In genomic region chr1:180390321-180390731, GRCm38 (mm10) we compare ENCODE assay signal across 7 mouse cellular contexts.
DNase-seq lines count a peak whose midpoint lies in the region; ATAC-seq and TF ChIP-seq lines count a peak whose summit lies in the region.

No protein-coding gene starts in this region.

- TF ChIP-seq POLR2A in cortical plate, adult 2 months (IDR thresholded peaks at IDR 0.05; ENCODE audit: extremely low read depth, insufficient read depth, low read length): no peak
- no peak for TF ChIP-seq POLR2A in thymus, adult 2 months (IDR thresholded peaks at IDR 0.05; ENCODE audit: control insufficient read depth, extremely low read depth, insufficient read depth, low read length, poor library complexity)

- peak; percentile 37 to 41 for DNase-seq in spleen, adult 18-20 months
- DNase-seq in spleen, postnatal 4 days (ENCODE audit: low spot score in 2 of 2): no peak
- no peak for DNase-seq in lung, embryonic 14.5 days
- DNase-seq in thymus, adult 2 months: peak; percentile 75
- DNase-seq in yolk sac, embryonic 10.5 days (ENCODE audit: low spot score): no peak
- DNase-seq in urinary bladder, postnatal 25 days (ENCODE audit: low spot score): no peak

- H3K4me2 ChIP-seq in lung, embryonic 14.5 days: no peak overlapping the region

- H3K4me3 ChIP-seq in cortical plate, adult 2 months (ENCODE audit: insufficient read depth, low read length): no peak overlapping the region
- no peak overlapping the region for H3K4me3 ChIP-seq in lung, embryonic 14.5 days (ENCODE audit: low read depth, low read length)
- no peak overlapping the region for H3K4me3 ChIP-seq in thymus, adult 2 months (ENCODE audit: control insufficient read depth, insufficient read depth, low read length)

- no peak for TF ChIP-seq CTCF in cortical plate, adult 2 months (IDR thresholded peaks at IDR 0.05; ENCODE audit: extremely low read depth, insufficient read depth, low read length)
- no peak for TF ChIP-seq CTCF in lung, embryonic 14.5 days (IDR thresholded peaks at IDR 0.05; ENCODE audit: low read depth)
- TF ChIP-seq CTCF in thymus, adult 2 months (IDR thresholded peaks at IDR 0.05; ENCODE audit: borderline replicate concordance, control insufficient read depth, extremely low read depth, insufficient read depth, low read length, poor library complexity): no peak

- ATAC-seq in lung, embryonic 14.5 days (ENCODE audit: insufficient read depth): no peak

- 67% methylated on average over 3 of the region's 3 CpGs for WGBS in lung, embryonic 14.5 days
- 1% methylated on average over 3 of the region's 3 CpGs for WGBS in thymus, adult 2 months

- peak overlapping the region; percentile 6 for H3K27ac ChIP-seq in cortical plate, adult 2 months (ENCODE audit: insufficient read depth, low read length)
- H3K27ac ChIP-seq in lung, embryonic 14.5 days (ENCODE audit: low read depth): peak overlapping the region; percentile 67; the same call in 1 of the 2 replicates
- H3K27ac ChIP-seq in thymus, adult 2 months (ENCODE audit: control insufficient read depth, insufficient read depth, low read length): peak overlapping the region; percentile 70

- no peaks in the 10 kb centered on the region for H3K36me3 ChIP-seq in lung, embryonic 14.5 days (ENCODE audit: insufficient read depth)
- H3K36me3 ChIP-seq in thymus, adult 2 months (ENCODE audit: control insufficient read depth, insufficient read depth, low read length): peaks cover 8% of the 10 kb centered on the region

- H3K9me3 ChIP-seq in lung, embryonic 14.5 days (ENCODE audit: low read depth, low read length): no peaks in the 10 kb centered on the region

- no peak overlapping the region for H3K9ac ChIP-seq in lung, embryonic 14.5 days

- H3K27me3 ChIP-seq in lung, embryonic 14.5 days (ENCODE audit: insufficient read depth, low read length): no peaks in the 10 kb centered on the region
- no peaks in the 10 kb centered on the region for H3K27me3 ChIP-seq in thymus, adult 2 months (ENCODE audit: control insufficient read depth, insufficient read depth, low read length)

- H3K4me1 ChIP-seq in cortical plate, adult 2 months (ENCODE audit: control insufficient read depth, insufficient read depth, low read length): 0 out of 2 replicates have a peak, but pooled peaks cover 3% of the 10 kb centered on the region
- peaks cover 20% of the 10 kb centered on the region for H3K4me1 ChIP-seq in lung, embryonic 14.5 days (ENCODE audit: insufficient read depth)
- H3K4me1 ChIP-seq in thymus, adult 2 months (replicated peaks; ENCODE audit: control insufficient read depth, insufficient read depth, low read length): peaks cover 54% of the 10 kb centered on the region

Comparison
In these comparisons a context has a peak if more than half of its experiments do, and no peak if none do; other contexts are left out.
1. DNase-seq: peak in spleen, adult 18-20 months (2 of 2) and thymus, adult 2 months (single experiment); none in spleen, postnatal 4 days (0 of 2), lung, embryonic 14.5 days (single experiment), yolk sac, embryonic 10.5 days (single experiment) and urinary bladder, postnatal 25 days (single experiment).
2. H3K27ac ChIP-seq: peak in every context shown above with its lines; median percentile 70 in thymus, adult 2 months; 67 in lung, embryonic 14.5 days; 6 in cortical plate, adult 2 months.